ENCODE assay signal across 18 mouse cellular contexts in the genomic region with DNA sequence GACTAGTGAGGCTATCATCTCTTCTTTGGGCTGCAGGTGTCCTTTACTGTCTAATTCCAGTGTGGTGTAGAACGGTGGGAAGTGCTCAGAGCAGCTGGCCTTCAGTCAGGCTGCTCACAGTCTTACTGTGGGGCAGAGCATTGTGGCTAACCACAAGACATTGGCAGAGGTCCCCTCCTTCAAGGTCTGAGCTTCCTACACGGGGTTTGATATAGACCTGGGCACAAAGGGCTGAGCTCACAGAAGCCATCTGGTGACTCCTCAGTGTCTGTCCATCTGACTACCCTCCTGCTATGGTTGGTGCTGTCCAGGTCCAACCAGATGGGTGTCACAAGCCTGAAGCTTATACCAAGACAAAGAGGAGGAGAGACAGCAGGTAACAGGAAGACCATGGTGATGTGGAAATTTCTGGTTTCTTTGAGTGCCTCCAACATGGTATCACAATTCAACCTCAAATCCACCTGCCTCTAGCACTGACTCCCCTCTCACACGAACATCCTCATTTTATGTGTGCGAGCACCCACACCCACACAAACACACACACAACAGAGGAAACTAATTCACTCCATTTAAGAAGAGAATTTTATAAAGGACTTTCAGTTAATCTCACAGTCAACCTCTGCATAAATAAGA.
DNase-seq lines count a peak whose midpoint lies in the region; ATAC-seq lines count a peak whose summit lies in the region.
"Had no signal": no experiment of that assay in that cellular context is flagged by ENCODE, and none has a peak within 500 bp of the region (broad histone marks: within the 10 kb centered on the region; RNA-seq: fewer than 3 reads in every experiment).

No protein-coding gene starts in this region.

- no peak overlapping the region for H3K27ac ChIP-seq in hindbrain, embryonic 13.5 days
- no peak overlapping the region for H3K27ac ChIP-seq in heart, embryonic 10.5 days
- H3K27ac ChIP-seq: forebrain, embryonic 15.5 days; gastrocnemius, adult 2 months; limb, embryonic 12.5 days; liver, embryonic 15.5 days had no signal

- H3K36me3 ChIP-seq in hindbrain, embryonic 13.5 days: no peaks in the 10 kb centered on the region
- H3K36me3 ChIP-seq in heart, embryonic 10.5 days: no peaks in the 10 kb centered on the region
- H3K36me3 ChIP-seq: forebrain, embryonic 15.5 days; limb, embryonic 12.5 days; liver, embryonic 15.5 days had no signal

- no peak overlapping the region for H3K4me2 ChIP-seq in hindbrain, embryonic 13.5 days
- H3K4me2 ChIP-seq: forebrain, embryonic 15.5 days; limb, embryonic 12.5 days; liver, embryonic 15.5 days; midbrain, embryonic 11.5 days had no signal

- H3K4me1 ChIP-seq in hindbrain, embryonic 13.5 days (replicated peaks): peaks cover 24% of the 10 kb centered on the region
- peaks cover 34% of the 10 kb centered on the region for H3K4me1 ChIP-seq in heart, embryonic 10.5 days
- H3K4me1 ChIP-seq: liver, embryonic 15.5 days had no signal

- no peak overlapping the region for H3K9ac ChIP-seq in hindbrain, embryonic 13.5 days
- H3K9ac ChIP-seq: forebrain, embryonic 15.5 days; limb, embryonic 12.5 days; liver, embryonic 15.5 days had no signal

- ATAC-seq in CD4-positive, CD25-positive, alpha-beta regulatory T cell, adult 4 months: no peak
- peak; percentile 72 to 88 for ATAC-seq in hematopoietic stem cell, adult 5-6 weeks (replicated peaks in 1 of 2; ENCODE audit: insufficient read depth in 1 of 2, low FRiP score in 2 of 2, low TSS enrichment in 1 of 2, low read depth in 1 of 2, poor library complexity in 2 of 2, severe bottlenecking in 2 of 2)
- no peak for ATAC-seq in hindbrain, embryonic 13.5 days (ENCODE audit: low FRiP score)
- ATAC-seq: forebrain, embryonic 15.5 days; inflammation-experienced regulatory T-cells, adult 6 months had no signal

- no peaks in the 10 kb centered on the region for H3K9me3 ChIP-seq in hindbrain, embryonic 13.5 days
- 0 out of 2 replicates have a peak, but pooled peaks cover 5% of the 10 kb centered on the region for H3K9me3 ChIP-seq in heart, embryonic 10.5 days
- H3K9me3 ChIP-seq: forebrain, embryonic 15.5 days; liver, embryonic 15.5 days had no signal

- peaks cover 24% of the 10 kb centered on the region for H3K27me3 ChIP-seq in hindbrain, embryonic 13.5 days
- H3K27me3 ChIP-seq in heart, embryonic 10.5 days (ENCODE audit: insufficient read depth, poor library complexity, severe bottlenecking): peaks cover 70% of the 10 kb centered on the region
- H3K27me3 ChIP-seq: forebrain, embryonic 15.5 days; liver, embryonic 15.5 days had no signal

- WGBS in hindbrain, embryonic 13.5 days: 80% methylated on average over 4 of the region's 4 CpGs
- WGBS in heart, embryonic 10.5 days: 72% methylated on average over 4 of the region's 4 CpGs

- DNase-seq in CD4-positive, CD25-positive, alpha-beta regulatory T cell, adult 2 months (ENCODE audit: low read depth, low spot score): peak; percentile 30
- peak; percentile 33 for DNase-seq in cerebellum, adult 18-20 months
- DNase-seq in thymus, postnatal 0 days (ENCODE audit: low spot score): peak; percentile 61
- DNase-seq in ovary, adult 18-20 months (ENCODE audit: low spot score): no peak
- no peak for DNase-seq in heart, embryonic 10.5 days (ENCODE audit: low spot score)
- DNase-seq: adrenal gland, postnatal 25 days; gastrocnemius, adult 2 months; heart, postnatal 36 days; lung, postnatal 10 days; right cerebral cortex, postnatal 4 days had no signal

- no peak overlapping the region for H3K4me3 ChIP-seq in hindbrain, embryonic 13.5 days
- no peak overlapping the region for H3K4me3 ChIP-seq in heart, embryonic 10.5 days
- H3K4me3 ChIP-seq: forebrain, embryonic 15.5 days; gastrocnemius, adult 2 months; limb, embryonic 12.5 days; liver, embryonic 15.5 days had no signal

Comparison
In these comparisons a context has a peak if more than half of its experiments do, and no peak if none do; other contexts are left out.
1. DNase-seq: peak in CD4-positive, CD25-positive, alpha-beta regulatory T cell, adult 2 months (single experiment), cerebellum, adult 18-20 months (2 of 2) and thymus, postnatal 0 days (single experiment); none in ovary, adult 18-20 months (single experiment) and heart, embryonic 10.5 days (single experiment).
2. ATAC-seq: peak in hematopoietic stem cell, adult 5-6 weeks (2 of 2); none in CD4-positive, CD25-positive, alpha-beta regulatory T cell, adult 4 months (single experiment) and hindbrain, embryonic 13.5 days (single experiment).